Mouse (Mus musculus) brain, embryonic 14.5 days (tissue): Measurements from ENCODE around the gene Nisch.

ENCODE experiments used
- CTCF ChIP-seq: fragments of 200-500 bp; IDR thresholded peaks from 2 replicates; pipeline ENCODE4 v1.5.1; 2012; ENCODE audit warnings: inconsistent platforms, mild to moderate bottlenecking, moderate library complexity, borderline replicate concordance; ENCODE audit not compliant: insufficient read depth, insufficient read length; ENCODE audit errors: extremely low read depth
- POLR2A ChIP-seq: fragments of 200-500 bp; IDR thresholded peaks from 2 replicates; pipeline ENCODE4 v1.6.1; 2012; ENCODE audit warnings: mild to moderate bottlenecking, inconsistent platforms, borderline replicate concordance; ENCODE audit not compliant: poor library complexity, insufficient read depth, insufficient read length, severe bottlenecking; ENCODE audit errors: extremely low read depth

GRCm38 (mm10) chr14:31211854-31212253 lies 4.9 kb downstream of the Nisch start:
- no peak for TF ChIP-seq POLR2A
- no peak for TF ChIP-seq CTCF
